Mouse (Mus musculus): ENCODE results near the gene Foxn3.
A peak's percentile ranks its signal among the peaks of the same experiment; 100 is the strongest.

Gene Foxn3

DNA sequence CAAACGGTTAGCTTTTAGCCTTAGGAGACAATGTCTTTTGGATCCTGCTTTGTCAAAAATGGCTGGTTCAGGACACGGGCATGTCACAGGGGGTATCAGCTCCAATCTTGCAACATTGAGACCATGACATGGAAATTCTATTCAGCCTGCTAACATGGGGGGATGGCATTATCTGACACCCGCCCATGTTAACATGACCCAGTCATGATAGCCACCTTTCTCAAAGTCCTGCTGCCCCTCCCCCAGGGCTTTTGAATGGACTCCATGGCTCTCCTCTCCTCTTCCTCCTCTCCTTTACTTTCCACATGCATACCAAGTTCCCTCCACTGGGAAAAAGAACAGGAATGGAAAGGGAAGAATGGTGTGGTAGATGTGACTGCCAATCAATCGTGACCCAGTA is 43.5 kb downstream of the Foxn3 start:
- DNase-seq, result peak; percentile 3

DNA sequence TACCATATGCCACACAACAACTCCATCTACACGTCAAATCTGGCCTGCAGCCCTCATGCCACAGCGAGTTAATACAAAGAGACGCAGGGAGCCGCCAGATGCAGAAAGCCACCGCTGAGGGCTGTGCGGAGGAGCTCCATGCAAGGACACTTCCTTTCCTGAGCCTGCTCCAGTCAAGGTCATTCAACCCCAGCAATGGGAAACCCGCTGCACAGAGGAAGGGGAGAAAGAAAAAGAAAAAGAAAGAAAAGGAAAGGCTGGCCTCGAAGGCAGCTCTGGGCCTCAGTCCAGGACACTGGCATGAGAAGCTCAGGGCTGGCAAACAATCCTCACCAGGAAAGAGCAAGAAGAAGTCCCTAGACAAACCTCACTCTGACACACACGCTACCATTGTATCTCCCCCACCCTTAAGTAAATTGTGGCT is 44.2 kb downstream of the Foxn3 start:
- DNase-seq, result no peak

DNA sequence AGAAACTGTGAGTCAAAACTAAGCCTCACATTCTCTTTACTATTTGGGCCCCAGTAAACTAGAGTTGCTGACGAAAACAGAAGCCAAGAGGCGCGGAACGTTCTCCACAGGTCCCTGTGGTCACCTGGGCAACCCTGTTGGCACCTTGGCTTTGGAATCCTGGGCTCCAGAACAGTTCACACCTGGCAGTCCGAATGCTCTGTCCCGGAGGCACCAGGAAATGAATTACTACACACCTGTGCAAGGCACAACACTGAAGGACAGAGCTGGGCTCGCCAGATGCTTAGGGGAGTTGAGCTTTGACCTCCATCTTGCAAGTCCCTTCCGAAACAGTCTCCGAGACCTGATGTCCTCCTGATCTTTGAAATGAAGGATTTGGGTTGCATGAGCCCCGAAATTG is 44.7 kb downstream of the Foxn3 start:
- DNase-seq, result no peak

DNA sequence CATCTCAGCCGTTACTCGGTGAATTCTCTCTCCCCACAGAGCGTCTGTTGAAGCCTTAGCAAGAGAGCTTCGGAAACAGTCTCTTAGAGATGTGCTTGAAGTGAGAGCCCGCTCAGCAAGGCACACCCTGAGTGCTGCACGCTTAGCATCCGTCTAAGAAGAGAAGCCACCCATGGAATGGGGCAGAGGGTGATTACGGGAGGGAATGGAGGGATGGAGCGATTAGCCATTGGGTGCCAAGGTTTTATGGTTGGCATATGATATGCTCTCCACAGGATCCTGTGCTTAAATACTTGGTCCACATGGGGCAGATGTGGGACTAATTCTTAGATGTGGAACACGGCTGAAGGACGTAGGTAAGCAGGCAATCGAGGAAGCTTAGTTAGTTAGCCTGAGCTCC is 45.3 kb downstream of the Foxn3 start:
- DNase-seq, result no peak

DNA sequence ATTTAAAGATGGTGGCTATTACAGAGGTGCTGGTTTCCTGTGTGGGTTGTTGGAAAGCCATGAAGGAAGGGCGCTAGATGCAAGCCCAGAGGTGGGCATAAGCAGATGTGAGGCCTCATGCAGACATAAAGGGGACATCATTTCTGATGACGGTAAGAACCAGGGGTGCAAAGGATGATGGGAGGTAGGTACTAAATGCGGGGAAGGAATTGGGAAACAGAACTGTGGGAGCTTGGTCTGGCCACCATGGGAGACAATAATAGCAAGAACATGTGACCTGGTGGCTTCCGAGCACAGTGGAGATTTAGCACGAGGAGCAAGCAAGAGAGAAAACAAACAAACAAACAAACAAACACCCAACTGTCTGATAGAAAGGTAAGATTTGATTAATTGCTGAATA is 46.1 kb downstream of the Foxn3 start:
- no peak for DNase-seq

DNA sequence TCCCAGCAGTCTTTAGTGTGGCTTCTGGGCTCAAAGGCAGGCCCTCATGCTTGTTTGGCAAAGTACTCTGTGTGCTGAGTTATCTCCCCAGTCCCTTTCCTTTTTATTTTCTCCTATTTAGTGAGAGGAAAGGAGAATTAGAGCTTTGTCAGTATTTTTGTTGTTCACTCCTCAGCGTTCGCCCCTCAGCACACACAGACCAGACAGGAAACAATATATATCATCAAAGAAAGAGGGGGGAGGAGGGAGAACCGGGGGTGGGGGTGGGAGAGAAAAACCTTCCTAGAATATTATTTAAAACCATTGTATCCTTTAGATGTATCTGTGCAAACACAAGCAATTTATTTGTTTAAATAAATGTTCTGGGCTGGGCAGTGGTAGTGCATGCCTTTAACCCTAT is 47.9 kb downstream of the Foxn3 start:
- no peak for DNase-seq

DNA sequence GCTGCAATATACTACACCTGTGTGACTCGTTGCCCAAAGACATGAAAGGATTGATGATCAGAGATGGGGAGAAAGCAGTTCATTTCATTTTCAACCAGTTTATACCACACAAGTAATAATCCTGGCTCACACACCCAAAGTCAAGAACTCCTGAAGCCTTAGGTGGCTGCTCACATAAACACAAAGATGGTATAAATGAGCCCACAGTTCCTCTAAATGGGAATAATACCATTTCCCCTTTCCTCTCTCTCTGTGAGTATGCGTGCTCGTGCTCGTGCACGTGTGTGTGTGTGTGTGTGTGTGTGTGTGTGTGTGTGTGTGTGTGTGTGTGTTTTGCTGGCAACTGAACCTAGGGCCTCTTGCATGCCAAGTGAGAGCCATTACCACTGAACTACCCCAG is 51.7 kb downstream of the Foxn3 start:
- no peak for DNase-seq

DNA sequence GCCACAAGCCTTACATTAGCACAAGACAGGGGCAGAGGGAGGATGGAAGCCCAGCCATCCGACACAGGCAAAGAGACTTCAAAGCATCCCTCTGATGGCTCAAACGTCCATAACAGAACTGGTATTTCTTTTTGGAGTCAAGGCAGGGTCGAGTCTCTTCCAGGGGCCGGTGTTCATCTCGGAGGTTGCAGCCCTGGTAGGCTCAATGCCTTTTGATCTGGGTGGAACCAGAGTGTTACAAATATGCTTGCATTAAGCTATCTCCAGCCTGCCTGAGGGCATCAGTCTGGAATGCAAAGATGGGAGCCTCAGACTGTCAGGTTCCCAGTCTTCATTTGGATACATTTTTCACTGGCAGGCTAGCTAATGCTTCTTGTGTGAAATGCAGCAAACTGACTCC is 52.6 kb downstream of the Foxn3 start:
- DNase-seq, result no peak

DNA sequence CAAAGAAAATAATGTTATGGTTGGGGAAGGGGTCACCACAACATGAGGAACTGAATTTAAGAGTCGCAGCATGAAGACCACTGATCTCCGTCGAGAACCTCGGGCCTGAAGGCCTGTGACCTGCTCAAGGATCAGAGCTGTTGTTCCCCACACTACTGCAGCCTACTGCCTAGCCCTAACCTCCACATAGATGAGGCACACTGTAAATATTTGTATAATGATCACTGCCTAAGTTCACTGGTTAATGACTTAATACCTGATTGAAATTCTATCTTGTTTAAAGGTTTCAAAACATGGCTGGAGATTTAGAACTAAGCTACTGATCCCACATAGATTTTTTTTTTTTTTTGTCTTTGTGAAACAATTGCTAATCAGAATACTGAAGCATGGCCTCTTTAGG is 61.2 kb downstream of the Foxn3 start:
- DNase-seq, result peak; percentile 3

DNA sequence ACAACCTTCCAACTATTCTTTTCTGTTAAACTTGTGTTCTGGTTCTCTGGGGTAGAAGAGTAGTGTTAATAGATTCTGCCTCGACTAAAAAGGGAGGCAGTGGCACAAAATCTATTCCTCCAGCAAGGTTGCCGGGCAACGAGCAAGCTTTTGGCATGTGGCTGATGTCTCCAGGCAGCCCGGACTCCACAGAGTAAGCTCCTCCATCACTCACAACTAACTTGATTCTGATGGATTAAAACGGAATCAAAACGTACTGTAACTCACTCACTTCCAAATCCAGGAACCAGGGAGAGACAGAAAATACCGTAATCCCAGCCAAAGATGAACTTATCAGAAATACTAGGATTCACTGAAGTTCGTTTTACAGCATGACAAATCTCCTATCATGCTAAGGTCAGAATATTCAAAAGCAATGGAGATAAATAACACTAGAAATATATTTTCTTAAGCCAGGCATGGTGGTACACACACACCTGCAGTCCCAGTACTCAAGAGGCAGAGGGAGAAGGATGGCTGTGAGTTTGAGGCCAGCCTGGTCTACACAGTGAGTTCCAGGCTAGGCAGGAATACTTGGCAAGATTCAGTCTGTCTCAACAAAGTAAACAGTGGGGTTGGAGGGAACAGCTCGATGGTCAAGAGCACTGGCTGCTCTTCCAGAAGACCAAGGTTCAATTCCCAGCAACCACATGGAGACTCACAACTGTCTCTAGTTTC is 64.2 kb downstream of the Foxn3 start:
- DNase-seq, result no peak

DNA sequence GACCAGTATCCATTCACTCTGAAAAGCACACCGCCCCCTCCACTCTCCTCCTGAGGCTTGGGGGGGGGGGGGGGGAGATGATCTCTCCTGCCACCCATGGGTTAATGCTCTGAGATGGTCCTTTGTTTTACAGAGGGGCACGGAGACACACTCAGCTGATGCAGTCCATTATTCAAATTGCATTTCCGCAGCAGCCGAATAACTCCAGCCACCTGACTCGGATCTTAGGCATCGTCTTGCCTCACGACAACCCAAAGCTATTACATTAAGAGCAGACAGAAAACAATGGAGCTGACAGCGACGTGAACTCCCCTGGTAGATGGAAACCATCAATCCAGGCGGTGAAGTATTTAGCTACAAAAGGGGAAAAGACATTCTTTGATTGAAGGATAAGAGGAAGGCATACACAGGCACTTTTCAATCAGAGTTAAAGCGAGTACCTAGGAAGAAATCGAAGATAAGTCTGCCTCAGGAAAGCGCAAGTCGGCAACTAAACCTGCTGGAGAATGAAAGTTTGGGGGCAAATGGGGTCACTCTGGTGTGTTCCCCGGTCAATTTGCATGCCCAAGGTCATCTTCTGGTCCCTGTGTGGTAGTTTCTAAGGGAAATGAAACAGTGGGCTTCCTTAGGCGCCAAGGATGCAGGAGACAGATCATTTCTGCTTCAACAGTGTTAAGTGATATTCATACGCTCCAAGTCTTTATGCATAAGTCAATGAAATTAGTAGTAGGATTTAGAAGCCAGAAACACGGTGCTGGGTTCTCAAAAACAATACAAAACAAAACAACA is 65.0 kb downstream of the Foxn3 start:
- DNase-seq, result no peak

DNA sequence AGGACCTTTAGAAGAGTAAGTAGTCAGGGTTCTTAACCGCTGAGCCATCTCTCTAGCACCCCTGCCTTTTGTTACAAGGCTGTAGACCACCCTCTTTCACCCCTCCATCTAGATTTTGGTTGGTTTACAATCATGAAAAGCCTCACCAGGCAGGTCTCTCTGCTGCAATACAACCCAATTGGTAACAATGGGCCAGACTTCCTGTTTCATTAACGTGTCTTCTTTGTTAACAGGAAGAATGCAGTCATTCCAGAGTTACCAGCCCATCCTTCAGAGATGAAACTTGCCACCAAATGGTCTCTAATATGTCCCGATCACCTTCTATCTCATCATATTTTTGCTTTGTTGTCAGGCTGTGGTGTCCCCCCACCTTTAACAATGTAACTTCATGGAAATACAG is 66.4 kb downstream of the Foxn3 start:
- DNase-seq, result no peak

DNA sequence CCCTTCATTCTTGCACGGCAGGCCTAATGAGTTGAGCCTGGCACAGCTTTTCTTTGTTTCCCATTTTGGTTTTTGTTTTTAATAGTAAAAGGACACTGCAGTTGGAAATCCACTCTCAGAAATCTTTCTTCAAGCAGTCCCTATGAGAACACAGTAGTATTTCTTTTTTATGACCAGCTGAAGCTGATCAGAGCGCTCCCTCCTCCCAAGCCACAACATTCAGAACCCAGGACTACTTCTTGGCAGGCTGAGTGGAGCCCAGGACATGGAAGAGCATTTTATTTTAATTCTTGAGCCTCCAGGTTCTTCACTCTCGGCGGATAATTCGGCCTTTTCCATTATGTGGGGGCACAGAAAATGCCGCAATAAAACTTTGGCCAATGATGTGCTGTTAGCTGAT is 73.2 kb downstream of the Foxn3 start:
- no peak for DNase-seq

DNA sequence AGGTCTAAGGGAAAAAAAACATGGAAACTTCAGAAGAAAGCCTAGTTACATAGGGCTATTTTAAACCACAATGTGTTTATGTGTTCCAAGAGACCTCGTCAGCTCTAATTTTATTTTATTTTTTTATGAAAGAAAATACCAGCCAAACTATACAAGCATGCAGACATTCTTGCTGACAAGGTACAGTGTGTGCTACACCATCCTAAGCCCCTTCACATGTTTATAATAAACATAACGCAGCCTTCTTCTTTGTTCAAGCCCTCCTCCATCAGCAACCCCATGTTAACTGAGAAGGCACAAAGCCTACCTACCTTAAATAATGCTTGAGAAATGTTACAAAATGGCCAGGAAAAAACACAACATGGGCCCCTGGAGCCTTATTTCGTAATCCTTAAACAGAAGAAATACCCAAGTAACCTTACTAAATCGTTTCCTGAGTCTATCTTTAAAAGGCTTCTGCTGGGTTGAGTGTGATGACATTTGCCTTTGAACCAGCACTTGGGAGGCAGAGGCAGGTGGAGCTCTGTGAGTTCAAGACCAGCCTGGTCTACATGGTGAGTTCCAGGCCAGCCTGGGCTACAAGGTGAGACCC is 74.3 kb downstream of the Foxn3 start:
- DNase-seq, result no peak

DNA sequence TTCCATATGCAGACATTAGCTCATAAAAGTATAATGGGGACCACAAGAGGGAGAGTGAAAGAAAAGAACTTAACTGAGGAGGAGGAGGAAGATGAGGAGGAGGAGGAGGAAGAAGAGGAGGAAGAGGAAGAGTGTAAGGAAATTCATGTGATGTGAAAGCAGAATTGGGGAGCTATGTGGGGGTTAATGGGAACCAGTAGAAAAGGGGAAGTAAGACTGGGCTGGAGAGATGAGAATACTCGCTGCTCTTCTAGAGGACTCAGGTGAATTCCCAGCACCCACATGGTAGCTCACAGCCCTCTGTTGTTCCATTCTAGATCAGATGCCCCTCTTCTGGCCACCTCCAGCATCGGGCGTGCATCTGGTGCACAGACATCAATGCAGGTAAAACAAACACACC is 83.0 kb downstream of the Foxn3 start:
- no peak for DNase-seq

DNA sequence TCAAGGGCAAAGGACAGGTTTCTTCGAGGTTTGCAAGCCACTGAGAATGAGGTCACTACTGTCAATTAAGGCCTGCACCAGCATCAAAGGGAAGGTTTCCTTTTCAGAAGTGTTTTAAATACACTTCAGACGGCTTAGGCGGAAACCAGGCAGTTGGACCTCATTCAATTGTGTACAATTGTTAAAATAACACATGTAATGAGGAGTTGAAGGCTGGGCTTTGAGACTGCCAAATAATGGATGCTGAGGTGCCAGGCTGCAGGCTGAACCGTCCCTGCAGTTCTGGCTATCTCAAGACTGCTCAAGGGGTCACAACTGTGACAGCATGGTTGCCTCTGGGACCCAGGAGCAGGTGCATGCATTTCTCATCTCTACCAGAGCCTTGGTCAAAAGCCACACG is 89.2 kb downstream of the Foxn3 start:
- DNase-seq, result no peak

DNA sequence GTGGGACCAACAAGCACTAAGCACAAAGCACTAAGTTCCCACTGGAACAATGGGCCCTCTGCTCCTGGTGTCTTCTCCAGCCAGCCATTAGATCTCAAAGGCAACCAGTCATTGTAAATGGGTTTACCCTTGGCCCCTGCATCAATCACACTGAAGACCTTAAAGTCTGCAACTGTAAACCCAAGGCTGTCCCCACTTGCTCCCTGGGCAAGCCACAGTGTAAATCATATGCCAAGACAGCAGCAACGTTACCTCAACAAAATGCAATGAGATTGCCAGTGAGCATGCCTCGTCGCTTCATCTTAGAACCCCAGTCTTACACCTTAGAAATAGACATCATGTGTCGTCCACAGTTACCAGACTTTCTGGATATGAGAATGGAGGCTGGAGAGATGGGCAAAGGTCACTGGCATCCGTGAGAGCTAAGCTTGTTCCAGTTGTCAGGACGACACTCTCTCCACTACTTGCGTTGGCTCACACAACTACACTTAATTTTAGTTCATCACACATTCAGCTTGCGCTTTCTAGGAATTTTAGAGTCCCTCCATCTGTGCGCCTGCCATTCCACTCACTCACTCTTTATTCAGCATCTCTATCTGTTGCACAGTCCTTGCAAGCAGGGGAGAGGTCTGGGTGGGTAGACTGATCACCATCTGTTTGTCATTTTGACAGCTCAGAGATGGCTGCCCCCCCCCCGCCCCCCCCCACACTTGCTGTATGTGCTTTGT is 89.8 kb downstream of the Foxn3 start:
- no peak for DNase-seq

DNA sequence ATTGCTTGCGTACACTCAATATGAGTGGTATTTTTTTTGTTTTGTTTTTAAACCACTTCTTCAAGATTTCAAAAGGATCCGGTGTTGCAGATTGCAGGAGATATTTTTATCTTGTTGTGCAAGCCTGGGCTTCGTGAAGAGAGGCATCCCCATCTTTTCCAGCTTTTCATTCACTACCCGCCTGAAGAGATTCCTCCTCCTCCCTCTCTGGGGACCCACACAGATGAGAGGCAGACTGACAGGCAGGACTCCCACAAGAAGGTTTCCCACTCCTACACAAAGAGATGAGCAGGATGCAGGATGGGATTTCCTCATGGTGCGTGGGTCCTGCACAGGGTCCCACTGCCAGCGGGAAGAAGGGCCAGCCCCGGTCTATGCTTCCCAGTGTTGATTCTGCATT is 92.0 kb downstream of the Foxn3 start:
- DNase-seq, result no peak

DNA sequence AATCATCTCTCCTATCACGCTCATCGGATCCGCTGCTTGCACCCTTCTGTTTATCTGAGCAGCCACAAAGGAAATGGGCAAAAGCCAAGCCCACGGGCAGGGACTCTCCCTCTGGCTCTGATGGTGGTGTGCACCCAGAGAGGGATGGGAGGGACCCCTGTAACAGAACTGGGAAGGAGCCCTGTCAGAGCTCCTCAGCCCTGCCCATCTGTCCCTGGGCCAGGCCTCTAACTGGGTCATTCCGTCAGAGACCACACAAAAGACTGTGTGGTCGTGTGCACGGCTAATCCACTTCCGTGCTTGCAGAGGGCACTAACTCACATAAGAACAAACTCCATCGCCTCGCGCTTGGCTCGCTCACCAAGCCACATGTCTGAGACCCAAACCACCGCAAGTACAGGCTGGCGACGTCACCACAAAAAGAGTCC is 95.5 kb downstream of the Foxn3 start:
- DNase-seq, result peak; percentile 39

DNA sequence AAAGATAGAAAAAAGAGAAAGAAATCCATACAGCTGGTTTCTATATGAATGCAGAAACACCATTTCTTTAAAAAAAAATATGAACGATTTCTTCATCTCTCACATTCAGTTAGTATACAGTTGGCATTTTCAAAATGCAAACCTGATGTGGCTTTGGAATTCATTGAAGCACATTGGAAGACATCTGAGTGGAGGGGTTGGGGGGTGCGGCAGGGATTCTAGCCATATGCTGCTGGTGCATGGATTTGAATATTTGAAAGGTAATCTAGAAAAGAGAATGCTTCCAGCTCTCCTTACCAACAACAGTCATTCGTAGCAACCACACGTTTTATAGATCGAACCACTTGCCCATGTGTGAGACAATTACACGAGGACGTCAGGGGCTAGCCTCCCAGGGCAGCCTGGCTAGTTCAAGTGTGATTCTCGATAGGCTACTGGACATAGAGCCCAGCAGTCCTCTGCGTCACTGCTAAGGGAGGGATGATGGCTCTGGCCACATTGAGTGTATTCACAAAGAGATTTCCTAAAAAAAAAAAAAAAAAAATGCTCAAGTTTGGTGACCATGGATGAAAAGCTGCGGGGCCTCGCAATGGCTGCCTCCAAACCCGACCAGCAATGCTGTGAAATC is 96.0 kb downstream of the Foxn3 start:
- DNase-seq, result no peak

DNA sequence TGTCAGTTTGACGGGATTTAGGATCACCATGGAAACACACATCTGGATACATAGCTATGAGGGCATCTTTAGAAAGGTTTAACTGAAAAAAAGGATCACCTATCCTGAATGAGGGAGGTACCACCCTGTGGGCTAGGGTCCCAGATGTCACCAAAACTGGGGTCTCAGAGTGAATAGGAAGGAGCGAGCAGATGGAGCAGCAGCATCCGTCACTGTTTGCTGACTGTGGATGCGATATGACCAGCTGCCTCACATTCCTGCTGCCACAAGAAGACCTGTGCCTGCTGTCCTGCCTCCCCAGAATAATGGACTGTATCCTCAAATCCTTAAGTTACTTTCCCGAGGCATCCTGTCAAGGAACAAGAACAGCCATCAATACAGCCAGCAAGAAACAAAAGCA is 97.0 kb downstream of the Foxn3 start:
- no peak for DNase-seq

DNA sequence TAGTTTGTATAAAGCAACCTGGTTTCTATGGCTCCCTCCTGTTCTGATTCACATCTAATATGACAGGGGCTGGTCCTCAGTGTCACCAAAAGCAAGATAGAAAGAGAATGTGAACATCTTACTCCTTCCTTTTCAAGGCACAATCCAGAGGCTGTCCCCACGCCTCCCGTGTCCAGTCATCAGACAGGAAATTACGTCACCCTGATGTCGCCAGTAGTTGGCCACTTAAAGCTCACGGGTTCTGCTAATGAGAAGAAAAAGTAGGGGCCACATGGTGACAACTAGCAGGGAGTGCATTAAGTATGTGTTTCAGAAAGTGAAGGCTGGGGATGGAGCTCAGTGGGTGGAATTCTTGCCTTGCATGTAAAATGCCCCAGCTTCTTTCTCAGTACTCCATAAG is 99.1 kb downstream of the Foxn3 start:
- DNase-seq, result no peak

DNA sequence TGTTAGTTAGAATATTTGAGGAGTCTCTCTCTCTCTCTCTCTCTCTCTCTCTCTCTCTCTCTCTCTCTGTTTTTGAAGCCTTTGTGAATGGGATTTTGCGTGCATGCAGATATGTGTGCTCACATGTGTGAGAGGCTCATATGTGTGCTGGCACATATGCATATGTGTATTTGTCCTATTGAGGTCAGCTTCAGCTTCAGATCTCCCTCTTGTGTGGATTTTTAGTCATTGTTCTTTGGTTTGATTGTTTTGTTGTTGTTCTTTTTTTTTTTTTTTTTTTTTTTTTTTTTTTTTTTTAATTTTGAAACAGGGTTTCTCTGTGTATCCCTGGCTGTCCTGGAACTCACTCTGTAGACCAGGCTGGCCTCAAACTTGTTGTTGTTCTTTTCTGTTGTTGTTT is 100.5 kb downstream of the Foxn3 start:
- no peak for DNase-seq
